Mouse (Mus musculus): Measurements from ENCODE around the gene Hspa1a.

DNA sequence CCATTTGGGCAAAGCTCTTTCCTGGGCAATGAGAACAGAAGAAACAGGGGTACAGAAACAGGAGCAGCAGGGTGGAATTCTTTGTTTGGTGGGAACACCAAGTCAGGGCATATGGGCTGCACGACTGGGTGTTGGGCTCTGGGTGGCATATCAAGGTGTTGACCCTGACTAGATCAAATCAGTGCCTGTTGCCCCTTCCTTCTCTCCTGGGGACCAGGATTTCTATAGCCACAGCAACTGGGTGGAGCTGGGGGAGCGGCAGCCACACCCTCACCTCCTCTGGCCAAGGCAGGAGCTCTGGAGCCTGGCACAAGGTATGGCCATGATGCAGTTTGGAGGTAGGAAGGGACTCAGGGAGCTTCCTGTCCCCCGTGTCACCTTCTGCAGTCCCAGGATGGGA lies 46.2 kb upstream of the Hspa1a start:
- TF ChIP-seq CTCF (IDR thresholded peaks at IDR 0.05; ENCODE audit: control insufficient read depth, insufficient read depth, low read length) = no peak
- TF ChIP-seq POLR2A (IDR thresholded peaks at IDR 0.05; ENCODE audit: borderline replicate concordance, control insufficient read depth, low read depth, low read length) = no peak

Measured in bone marrow, adult 2 months (tissue).